Mouse (Mus musculus) intestine, embryonic 15.5 days (tissue): ENCODE measurements around the gene Folr2. TPM values are rescaled to one million over a fixed set of nuclear protein-coding genes. Genes with fewer than 3 reads are reported as not detected.

Experiments
- ATAC-seq: fragments of 200-750 bp; cut with Nextera tagmentation; 2 replicates; pipeline ENCODE4 v1.8.0; 2017; ENCODE audit warnings: moderate TSS enrichment, moderate library complexity
- H3K27ac ChIP-seq: fragments of 300-500 bp; sonication (generic); 2 replicates; pipeline ENCODE4 v1.5.1; 2015; ENCODE audit warnings: mild to moderate bottlenecking, inconsistent platforms
- H3K27me3 ChIP-seq: fragments of 300-500 bp; sonication (generic); replicated peaks from 2 replicates; pipeline ENCODE4 v1.6.1; 2015; ENCODE audit warnings: inconsistent platforms
- H3K36me3 ChIP-seq: fragments of 300-500 bp; sonication (generic); 2 replicates; pipeline ENCODE4 v1.6.1; 2015; ENCODE audit warnings: inconsistent platforms
- H3K4me1 ChIP-seq: fragments of 300-500 bp; sonication (generic); replicated peaks from 2 replicates; pipeline ENCODE4 v1.6.1; 2015; ENCODE audit warnings: inconsistent platforms
- H3K4me2 ChIP-seq: fragments of 300-500 bp; sonication (generic); replicated peaks from 2 replicates; pipeline ENCODE4 v1.6.1; 2015; ENCODE audit warnings: mild to moderate bottlenecking, inconsistent platforms
- H3K4me3 ChIP-seq: fragments of 300-500 bp; sonication (generic); replicated peaks from 2 replicates; pipeline ENCODE4 v1.5.1; 2015; ENCODE audit warnings: inconsistent platforms
- H3K9ac ChIP-seq: fragments of 300-500 bp; sonication (generic); 2 replicates; pipeline ENCODE4 v1.6.1; 2015; ENCODE audit warnings: inconsistent platforms
- H3K9me3 ChIP-seq: fragments of 300-500 bp; sonication (generic); 2 replicates; pipeline ENCODE4 v1.6.1; 2016; ENCODE audit warnings: inconsistent platforms
- WGBS: fragments of 180-500 bp; shearing (Covaris S2); methylation state at CpG from one replicate; pipeline ENCODE4 v1.1.7; 2015; 5-methylcytosine and 5-hydroxymethylcytosine counted together
- polyA plus RNA-seq: library from polyadenylated mRNA; unstranded; fragments of >200 nt; fragmentation: Nextera tagmentation; extraction: Ambion mirVana; gene quantifications from 2 replicates; pipeline ENCODE4 v1.2.1, GENCODE M21; 2015

Gene Folr2
- polyA plus RNA-seq, 1 experiment from 2014 or later, result 2.3 TPM

DNA sequence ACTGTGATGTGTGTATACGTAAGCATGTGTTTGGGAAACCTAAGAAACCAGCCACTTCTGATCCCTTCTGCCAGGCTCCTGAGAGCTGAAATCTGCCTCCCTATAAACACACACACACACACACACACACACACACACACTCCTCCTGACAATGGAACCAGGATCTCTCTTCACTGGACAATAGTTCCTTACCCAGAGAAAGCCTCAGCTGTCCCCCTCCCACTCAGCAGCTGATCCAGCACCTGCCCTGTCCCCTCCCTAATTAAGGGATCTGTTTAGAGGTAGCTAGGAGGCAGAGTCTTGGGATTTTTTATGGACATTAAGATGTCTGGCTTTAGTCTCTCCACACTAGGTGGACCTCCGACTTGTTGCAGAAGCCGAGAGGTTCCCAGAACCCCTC lies 22.1 kb downstream of the Folr2 start:
- Histone ChIP-seq H3K27ac (no peak overlapping the region), H3K4me3 (no peak overlapping the region), H3K36me3 (peaks cover 35% of the 10 kb centered on the region), H3K4me2 (peak overlapping the region; percentile 77), H3K9me3 (no peaks in the 10 kb centered on the region), H3K9ac (0 out of 2 replicates have a peak overlapping the region, but pooled peaks have one; percentile 99), H3K27me3 (no peaks in the 10 kb centered on the region), H3K4me1 (peaks cover 30% of the 10 kb centered on the region)
- WGBS, result 52% methylated on average over 3 of the region's 3 CpGs
- no peak for ATAC-seq

- Histone ChIP-seq H3K9ac (no peak overlapping the region), H3K4me3 (no peak overlapping the region), H3K36me3 (peaks cover 42% of the 10 kb centered on the region), H3K27ac (no peak overlapping the region), H3K27me3 (no peaks in the 10 kb centered on the region), H3K4me1 (peaks cover 29% of the 10 kb centered on the region), H3K4me2 (no peak overlapping the region; the same call in 1 of the 2 replicates), H3K9me3 (no peaks in the 10 kb centered on the region)
- no peak for ATAC-seq
- WGBS, result 71% methylated on average over 3 of the region's 3 CpGs
Measured at GRCm38 (mm10) chr7:101833916-101834584, 22.9 kb downstream of the Folr2 start.

GRCm38 (mm10) chr7:101833352-101833751 lies 23.6 kb downstream of the Folr2 start:
- peaks cover 22% of the 10 kb centered on the region for H3K4me1 ChIP-seq
- H3K9me3 ChIP-seq, result no peaks in the 10 kb centered on the region
- no peak overlapping the region for H3K9ac ChIP-seq
- ATAC-seq, result no peak
- H3K36me3 ChIP-seq, result peaks cover 48% of the 10 kb centered on the region
- 67% methylated on average over 5 of the region's 5 CpGs for WGBS
- H3K4me3 ChIP-seq, result no peak overlapping the region
- H3K27me3 ChIP-seq, result no peaks in the 10 kb centered on the region
- H3K27ac ChIP-seq, result no peak overlapping the region
- no peak overlapping the region for H3K4me2 ChIP-seq

DNA sequence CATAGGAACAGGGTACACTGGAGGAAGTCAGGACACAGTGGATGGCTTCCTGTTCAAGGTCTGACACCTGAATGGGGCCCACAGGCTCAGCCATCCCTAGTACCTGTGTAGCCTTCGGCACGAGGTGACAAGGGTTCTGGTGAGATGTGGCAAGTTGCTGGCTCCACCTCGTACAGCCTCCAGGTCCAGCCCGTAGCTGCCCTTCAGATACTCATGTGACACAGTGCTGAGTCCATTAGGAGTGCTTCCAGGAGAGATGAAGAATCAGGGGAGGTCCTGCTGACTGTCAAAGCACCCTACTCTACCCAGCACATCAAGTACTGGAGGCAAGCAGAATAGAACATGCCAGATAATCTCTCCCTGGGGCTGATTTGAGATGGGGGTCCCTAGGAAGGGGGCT lies 24.6 kb downstream of the Folr2 start:
- H3K4me1 ChIP-seq, result peaks cover 21% of the 10 kb centered on the region
- peaks cover 57% of the 10 kb centered on the region for H3K36me3 ChIP-seq
- 90% methylated on average over 4 of the region's 4 CpGs for WGBS
- ATAC-seq, result no peak
- no peaks in the 10 kb centered on the region for H3K9me3 ChIP-seq
- no peak overlapping the region for H3K27ac ChIP-seq
- H3K9ac ChIP-seq, result no peak overlapping the region
- no peak overlapping the region for H3K4me3 ChIP-seq
- no peak overlapping the region for H3K4me2 ChIP-seq
- no peaks in the 10 kb centered on the region for H3K27me3 ChIP-seq

DNA sequence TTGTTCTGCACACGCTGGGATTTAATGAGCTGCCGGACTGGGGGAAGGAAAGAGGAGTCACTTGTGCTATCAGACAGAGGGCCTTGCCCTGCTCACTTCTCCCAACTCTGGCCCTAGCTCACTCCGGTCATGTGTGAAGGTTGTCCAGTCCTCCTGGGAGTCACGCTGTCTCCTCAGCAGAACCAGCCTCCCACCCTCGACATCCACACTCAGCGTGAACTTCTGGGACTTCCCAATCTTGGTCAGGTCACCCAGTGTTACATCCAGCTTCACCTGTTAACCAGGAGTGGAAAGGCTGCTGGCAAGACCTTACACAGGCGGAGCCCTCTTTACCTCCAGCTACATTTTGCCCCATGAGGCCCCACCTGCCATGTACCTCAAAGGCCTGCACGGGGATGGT lies 25.6 kb downstream of the Folr2 start:
- ATAC-seq, result no peak
- H3K27ac ChIP-seq, result no peak overlapping the region
- H3K9me3 ChIP-seq, result no peaks in the 10 kb centered on the region
- no peak overlapping the region for H3K4me3 ChIP-seq
- H3K27me3 ChIP-seq, result no peaks in the 10 kb centered on the region
- no peak overlapping the region for H3K9ac ChIP-seq
- peaks cover 63% of the 10 kb centered on the region for H3K36me3 ChIP-seq
- WGBS, result 93% methylated on average over 8 of the region's 8 CpGs
- H3K4me1 ChIP-seq, result peaks cover 21% of the 10 kb centered on the region
- no peak overlapping the region for H3K4me2 ChIP-seq

- H3K4me3 ChIP-seq, result no peak overlapping the region
- peaks cover 72% of the 10 kb centered on the region for H3K36me3 ChIP-seq
- no peak overlapping the region for H3K9ac ChIP-seq
- no peak overlapping the region for H3K27ac ChIP-seq
- no peak overlapping the region for H3K4me2 ChIP-seq
- peaks cover 16% of the 10 kb centered on the region for H3K4me1 ChIP-seq
- WGBS, result 89% methylated on average over 3 of the region's 3 CpGs
- no peaks in the 10 kb centered on the region for H3K27me3 ChIP-seq
- ATAC-seq, result no peak
- no peaks in the 10 kb centered on the region for H3K9me3 ChIP-seq
Measured at GRCm38 (mm10) chr7:101830373-101830772, 26.6 kb downstream of the Folr2 start.

- no peaks in the 10 kb centered on the region for H3K9me3 ChIP-seq
- H3K4me2 ChIP-seq, result no peak overlapping the region
- 86% methylated on average over 18 of the region's 18 CpGs for WGBS
- ATAC-seq, result no peak
- H3K27me3 ChIP-seq, result peaks cover 29% of the 10 kb centered on the region
- H3K4me3 ChIP-seq, result no peak overlapping the region
- no peak overlapping the region for H3K9ac ChIP-seq
- H3K27ac ChIP-seq, result no peak overlapping the region
- peaks cover 43% of the 10 kb centered on the region for H3K36me3 ChIP-seq
- H3K4me1 ChIP-seq, result peaks cover 18% of the 10 kb centered on the region
Measured at GRCm38 (mm10) chr7:101823758-101824630, 33.0 kb downstream of the Folr2 start.

GRCm38 (mm10) chr7:101822836-101823757 lies 33.9 kb downstream of the Folr2 start:
- Histone ChIP-seq H3K27ac (no peak overlapping the region), H3K27me3 (peaks cover 37% of the 10 kb centered on the region), H3K4me3 (no peak overlapping the region), H3K9me3 (no peaks in the 10 kb centered on the region), H3K36me3 (peaks cover 35% of the 10 kb centered on the region), H3K4me2 (no peak overlapping the region; the same call in 1 of the 2 replicates), H3K4me1 (peaks cover 22% of the 10 kb centered on the region), H3K9ac (no peak overlapping the region)
- peak; percentile 26 for ATAC-seq
- WGBS, result 46% methylated on average over 32 of the region's 32 CpGs

DNA sequence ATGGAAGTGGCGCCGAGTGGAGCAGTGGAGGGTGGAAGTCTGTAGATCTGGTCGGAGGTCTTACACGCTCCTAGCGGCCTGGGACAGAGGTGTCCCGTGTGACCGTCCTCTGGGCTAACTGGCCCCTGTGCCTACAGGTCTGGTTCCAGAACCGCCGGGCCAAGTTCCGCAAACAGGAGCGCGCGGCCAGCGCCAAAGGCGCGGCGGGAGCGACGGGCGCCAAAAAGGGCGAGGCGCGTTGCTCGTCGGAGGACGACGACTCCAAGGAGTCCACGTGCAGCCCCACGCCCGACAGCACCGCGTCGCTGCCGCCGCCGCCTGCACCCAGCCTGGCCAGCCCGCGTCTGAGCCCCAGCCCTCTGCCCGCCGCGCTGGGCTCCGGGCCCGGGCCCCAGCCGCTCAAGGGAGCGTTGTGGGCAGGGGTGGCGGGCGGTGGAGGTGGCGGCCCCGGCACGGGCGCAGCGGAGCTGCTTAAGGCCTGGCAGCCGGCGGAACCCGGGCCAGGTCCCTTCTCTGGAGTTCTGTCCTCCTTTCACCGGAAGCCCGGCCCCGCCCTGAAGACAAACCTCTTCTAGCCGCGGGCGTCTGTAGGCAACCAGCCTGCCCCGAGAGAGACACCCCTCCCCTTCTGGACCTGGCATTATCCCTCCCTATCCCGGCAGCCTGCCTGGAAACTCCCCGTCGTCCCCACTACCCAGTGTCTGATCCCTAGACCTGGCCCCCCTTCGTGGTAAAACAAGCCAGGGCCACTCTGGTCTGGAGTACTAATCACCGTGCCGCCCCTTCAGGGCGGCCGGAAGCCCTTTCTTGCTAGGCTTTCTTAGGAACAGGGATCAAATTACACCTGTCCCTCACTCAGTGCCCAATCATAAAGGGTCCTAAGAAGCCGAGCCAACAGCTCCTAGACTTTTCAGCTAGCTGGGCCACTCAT lies 35.2 kb downstream of the Folr2 start:
- H3K27ac ChIP-seq, result peak overlapping the region; percentile 45
- peaks cover 50% of the 10 kb centered on the region for H3K27me3 ChIP-seq

DNA sequence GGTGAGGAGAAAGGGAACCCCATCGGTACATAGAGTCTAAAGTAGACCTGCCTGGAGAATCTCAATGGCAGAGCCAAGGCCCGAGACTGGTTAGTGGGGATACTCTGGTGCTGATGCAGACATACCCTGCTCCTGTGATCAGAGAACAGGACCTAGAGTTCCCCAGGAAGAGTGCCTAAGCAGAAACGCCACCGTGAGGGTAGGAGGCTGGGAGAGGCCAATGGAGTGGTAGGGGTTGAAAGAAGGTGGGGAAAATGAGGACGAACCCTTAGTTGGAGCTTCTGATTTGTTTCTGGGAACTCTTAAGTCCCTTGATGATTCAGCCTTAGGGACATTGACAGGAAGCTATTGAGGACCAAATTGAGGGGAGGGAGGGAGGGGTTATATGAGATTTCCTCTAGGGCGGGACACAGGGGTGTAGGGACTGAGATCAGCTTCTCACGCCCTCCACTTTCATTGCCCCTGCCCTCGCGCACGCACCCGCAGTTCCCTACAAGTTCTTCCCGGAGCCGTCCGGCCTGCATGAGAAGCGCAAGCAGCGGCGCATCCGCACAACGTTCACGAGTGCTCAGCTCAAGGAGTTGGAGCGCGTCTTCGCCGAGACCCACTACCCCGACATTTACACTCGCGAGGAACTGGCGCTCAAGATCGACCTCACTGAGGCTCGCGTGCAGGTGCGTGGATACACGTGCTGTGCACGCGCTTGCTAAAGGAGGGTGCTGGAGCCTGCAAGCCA lies 36.5 kb downstream of the Folr2 start:
- H3K36me3 ChIP-seq, result peaks cover 13% of the 10 kb centered on the region
- peak overlapping the region; percentile 95 for H3K4me2 ChIP-seq
- 5% methylated on average over 35 of the region's 35 CpGs for WGBS
- no peak overlapping the region for H3K9ac ChIP-seq
- peaks cover 26% of the 10 kb centered on the region for H3K4me1 ChIP-seq
- H3K27ac ChIP-seq, result no peak overlapping the region
- ATAC-seq, result no peak
- H3K27me3 ChIP-seq, result peaks cover 53% of the 10 kb centered on the region
- H3K9me3 ChIP-seq, result no peaks in the 10 kb centered on the region
- H3K4me3 ChIP-seq, result peak overlapping the region; percentile 48

More for the DNA sequence above, 35.2 kb downstream of the Folr2 start:
- H3K4me1 ChIP-seq, result peaks cover 26% of the 10 kb centered on the region
- peak overlapping the region; percentile 95 for H3K4me2 ChIP-seq
- H3K4me3 ChIP-seq, result peak overlapping the region; percentile 48
- H3K9ac ChIP-seq, result peak overlapping the region; percentile 58
- peaks cover 24% of the 10 kb centered on the region for H3K36me3 ChIP-seq
- peak; percentile 69 for ATAC-seq
- no peaks in the 10 kb centered on the region for H3K9me3 ChIP-seq
- under 1% methylated on average over 71 of the region's 71 CpGs for WGBS
